Mouse (Mus musculus): ENCODE results near the gene Cavin3.
A peak's percentile ranks its signal among the peaks of the same experiment; 100 is the strongest.
"Not testable (repeated sequence)": the region's sequence is repeated elsewhere in the genome, so short reads cannot be mapped to it uniquely, and the experiment has no call there.

Cavin3 gene

DNA sequence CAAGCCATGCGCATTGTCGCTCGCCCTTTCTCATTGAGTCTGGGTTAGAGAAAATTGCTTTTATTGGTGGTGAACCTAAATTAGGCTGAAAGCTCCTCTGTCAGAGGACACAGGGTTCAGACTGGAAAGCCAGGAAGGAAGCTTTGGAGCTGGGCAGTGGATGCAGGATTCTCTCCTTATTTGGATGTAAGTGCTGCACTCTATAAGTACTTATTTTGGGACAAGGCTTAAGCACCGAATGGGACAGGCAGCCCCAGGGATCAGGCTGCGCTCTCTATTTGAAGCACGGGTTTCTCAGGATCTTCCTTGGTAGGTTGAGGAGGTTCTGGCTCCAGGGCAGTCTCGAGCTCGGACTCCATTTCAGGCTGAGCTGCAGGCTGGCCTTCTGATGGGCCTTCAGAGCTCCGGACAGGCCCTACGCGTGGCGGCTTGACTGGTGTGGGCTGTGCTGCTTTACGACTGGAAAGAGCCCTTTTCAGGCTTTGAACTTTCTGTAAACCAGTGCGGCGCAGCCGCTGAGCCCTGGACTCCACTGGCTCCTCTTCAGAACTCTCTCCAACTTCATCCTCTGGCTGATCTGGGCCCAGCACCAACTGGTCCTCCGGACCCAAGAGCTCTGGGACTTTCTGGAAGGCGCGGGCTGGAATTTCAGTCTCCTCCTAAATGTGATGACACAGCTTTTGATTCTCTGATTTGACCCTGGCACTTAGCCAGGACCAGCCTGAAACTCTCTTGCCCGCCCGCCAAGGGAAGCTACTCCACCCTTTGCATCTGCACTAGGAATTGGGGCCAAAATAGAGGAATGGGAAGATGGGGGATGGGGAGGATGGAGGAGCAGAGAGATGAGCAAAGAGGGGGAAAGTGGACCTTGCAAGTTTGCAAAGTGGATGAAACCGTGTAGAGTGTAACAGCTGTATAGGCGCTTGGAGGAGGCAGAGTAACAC lies 1.3 kb downstream of the Cavin3 start:
- DNase-seq (ENCODE audit: low read depth): no peak

DNA sequence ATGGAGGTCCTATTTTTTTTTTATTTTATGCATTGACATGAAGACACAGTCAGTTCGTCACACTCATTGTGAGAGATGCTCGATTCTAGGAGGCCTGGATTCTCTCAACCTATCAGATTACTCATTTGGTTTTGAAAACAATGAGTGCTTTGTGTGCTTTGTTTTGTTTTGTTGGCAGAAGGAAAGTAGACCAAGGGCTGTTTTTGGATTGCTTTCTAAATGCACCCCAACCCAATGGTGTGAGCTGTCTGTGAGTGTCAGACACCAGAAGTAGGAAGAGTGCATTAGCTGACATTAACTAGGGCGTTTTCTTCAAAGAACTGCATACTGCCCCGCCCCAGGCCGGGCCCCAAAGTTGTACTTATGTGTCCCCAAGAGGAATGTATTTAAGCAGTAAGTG lies 2.0 kb downstream of the Cavin3 start:
- no peak for DNase-seq (ENCODE audit: low read depth)

DNA sequence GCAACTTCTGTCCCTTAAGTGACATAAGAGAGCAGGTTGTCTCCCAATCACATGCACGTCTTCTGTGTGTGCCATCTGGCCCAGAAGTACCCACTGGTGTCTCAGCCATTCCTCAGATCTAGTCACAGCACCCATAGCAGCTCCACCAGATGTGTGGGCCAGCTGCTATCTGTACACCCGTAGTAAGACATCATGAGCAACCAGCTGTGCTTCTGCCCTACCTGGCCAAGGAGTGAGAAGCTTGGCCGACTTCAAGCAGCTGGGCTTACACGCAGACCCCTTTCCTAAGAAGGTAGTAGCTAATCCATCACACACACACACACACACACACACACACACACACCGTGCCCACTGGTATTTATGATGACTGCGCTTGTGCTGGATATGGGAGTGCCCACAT lies 2.9 kb downstream of the Cavin3 start:
- no peak for DNase-seq (ENCODE audit: low read depth)

- DNase-seq (ENCODE audit: low read depth): no peak
These were observed 3.8 kb downstream of the Cavin3 start for GRCm38 (mm10) chr7:105478344-105478743.

GRCm38 (mm10) chr7:105477841-105478240 lies 4.3 kb downstream of the Cavin3 start:
- peak; percentile 57 for DNase-seq (ENCODE audit: low read depth)

DNA sequence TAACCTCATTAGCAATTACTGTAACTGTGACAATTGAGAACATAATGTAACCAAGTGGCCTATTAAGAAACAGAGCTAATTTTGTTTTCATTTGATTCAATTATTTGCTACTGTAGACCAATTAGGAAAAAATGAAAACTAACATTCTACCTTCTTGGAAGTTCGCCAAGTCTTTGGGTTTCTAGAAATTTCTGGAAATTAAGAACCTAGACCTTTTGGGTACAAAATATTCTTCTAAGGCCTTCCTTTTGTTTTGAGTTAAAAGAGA lies 4.7 kb downstream of the Cavin3 start:
- no peak for DNase-seq (ENCODE audit: low read depth)

DNA sequence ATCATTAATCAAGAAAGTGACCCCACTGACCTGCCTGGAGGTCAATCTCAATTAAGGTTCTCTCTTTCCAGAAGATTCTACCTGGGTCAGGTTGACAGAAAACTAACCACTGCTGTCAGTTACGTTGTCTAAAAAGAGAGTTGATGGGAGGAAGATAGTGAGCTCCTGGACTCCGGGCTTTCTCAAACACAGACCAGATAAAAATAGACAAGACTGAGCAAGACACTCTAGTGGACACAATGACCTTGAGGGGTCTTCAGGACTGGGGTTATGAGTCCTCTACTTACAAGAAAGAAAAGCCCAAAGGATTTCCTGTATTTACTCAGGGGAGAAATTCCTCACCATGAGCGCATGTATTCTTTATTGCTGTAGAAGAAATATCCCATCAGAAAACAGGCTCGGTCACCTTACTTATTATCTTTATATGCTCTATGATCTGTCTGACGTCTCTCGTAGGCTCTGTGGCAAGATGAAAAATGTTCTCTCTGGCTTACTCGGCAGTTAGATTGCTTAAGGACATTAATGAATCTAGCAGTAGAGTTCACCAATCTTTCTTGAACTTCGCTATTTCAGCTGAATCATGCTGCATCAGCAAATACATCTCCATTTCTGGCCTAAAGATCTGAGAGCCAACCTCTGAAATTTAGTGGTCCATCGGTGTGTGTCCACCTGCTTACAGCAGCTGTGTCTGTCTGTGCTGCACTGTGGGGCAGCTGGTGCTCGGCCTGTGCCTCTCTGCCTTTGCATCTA lies 5.2 kb downstream of the Cavin3 start:
- peak; percentile 17 for DNase-seq (ENCODE audit: low read depth)

GRCm38 (mm10) chr7:105475396-105475949 lies 6.6 kb downstream of the Cavin3 start:
- peak; percentile 11 for DNase-seq (ENCODE audit: low read depth)

DNA sequence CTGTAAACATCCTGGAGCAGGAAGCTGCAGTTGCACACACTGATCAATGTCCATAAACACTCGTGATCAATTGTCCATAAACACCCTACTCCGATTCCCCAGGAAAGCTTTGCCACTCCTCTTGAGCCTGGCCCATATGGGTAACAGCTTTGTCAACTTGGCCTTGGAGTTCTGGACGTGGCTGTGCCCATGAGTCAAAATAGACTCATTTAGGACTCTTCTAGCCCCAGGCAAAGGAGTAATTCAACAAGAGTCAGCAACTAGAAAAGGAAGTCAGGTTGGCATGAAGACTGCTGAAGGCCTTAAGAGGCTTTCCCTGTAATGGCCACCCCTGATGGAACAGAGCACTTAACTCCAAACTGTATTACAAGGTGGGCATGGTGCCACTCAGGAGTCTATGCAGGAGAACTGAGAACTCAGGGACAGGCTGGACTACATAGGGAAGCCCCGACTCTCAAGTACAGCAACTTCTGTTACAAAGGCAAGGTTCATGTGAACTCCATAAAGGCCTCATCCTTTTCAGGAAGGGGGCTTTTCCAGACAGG lies 7.3 kb downstream of the Cavin3 start:
- DNase-seq (ENCODE audit: low read depth): no peak

DNA sequence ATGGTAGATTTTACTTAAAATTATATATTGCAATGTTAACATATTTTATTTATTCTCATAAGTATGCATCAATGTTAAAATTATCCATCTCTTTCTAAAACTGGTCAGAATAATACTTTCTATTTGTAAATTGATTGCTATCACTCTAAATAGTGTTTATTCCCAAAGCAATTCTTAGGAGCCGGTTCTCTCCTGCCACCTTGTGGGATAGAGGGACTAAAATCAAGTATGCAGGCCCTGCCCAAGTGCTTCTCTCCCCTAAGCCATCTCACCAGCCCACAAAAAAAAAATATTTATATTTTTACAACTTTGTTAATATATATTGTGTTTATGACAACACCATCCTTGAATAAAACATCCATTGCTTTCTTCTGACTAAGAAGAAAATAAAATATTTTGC lies 9.5 kb downstream of the Cavin3 start:
- DNase-seq (ENCODE audit: low read depth): no peak

- DNase-seq (ENCODE audit: low read depth): not testable (repeated sequence)
These were observed 16.6 kb downstream of the Cavin3 start for GRCm38 (mm10) chr7:105465505-105465904.

DNA sequence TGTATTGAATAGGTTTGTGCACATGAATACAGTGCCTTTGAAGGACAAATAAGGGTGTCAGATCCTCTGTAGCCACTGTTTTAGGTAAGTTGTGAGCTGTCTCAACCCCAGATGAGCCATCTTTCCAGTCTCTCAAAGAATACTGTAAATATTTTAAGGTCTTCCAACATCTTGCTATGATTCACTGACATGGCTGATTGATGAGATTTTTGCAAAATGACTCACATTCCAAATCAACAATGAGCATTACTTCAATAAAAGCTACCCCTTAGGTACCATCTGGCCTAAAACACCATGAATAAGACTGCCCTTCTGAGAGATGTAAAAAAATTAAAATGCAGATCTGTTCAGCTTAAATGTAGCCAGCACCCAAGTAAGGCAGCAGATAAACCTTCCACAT lies 23.6 kb downstream of the Cavin3 start:
- DNase-seq (ENCODE audit: low read depth): no peak

- not testable (repeated sequence) for DNase-seq (ENCODE audit: low read depth)
These were observed 28.8 kb downstream of the Cavin3 start for GRCm38 (mm10) chr7:105453345-105453744.

DNA sequence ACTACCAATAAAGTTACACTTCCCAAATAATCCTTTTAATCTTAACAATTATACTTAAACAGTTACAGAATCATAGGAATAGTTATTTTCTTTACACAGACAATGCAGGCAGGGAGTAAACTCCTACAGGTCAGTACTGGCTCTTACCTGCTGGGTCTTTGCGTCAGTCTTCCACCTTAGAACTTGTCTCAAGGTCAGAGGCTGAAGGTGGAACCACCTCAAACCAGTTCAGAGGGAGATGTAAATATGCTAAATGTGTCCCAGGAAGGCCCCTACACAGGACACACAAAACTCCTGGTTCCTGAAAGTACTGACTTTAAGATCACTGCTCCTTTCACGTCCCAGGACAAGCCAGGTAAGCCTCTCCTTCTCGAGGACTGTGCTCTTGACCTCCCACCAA lies 37.0 kb downstream of the Cavin3 start:
- DNase-seq (ENCODE audit: low read depth): no peak

GRCm38 (mm10) chr7:105441426-105441825 lies 40.7 kb downstream of the Cavin3 start:
- no peak for DNase-seq (ENCODE audit: low read depth)

- DNase-seq (ENCODE audit: low read depth): no peak
These were observed 43.9 kb downstream of the Cavin3 start for GRCm38 (mm10) chr7:105437979-105438772.

GRCm38 (mm10) chr7:105434798-105435197 lies 47.3 kb downstream of the Cavin3 start:
- no peak for DNase-seq (ENCODE audit: low read depth)

- DNase-seq (ENCODE audit: low read depth): no peak
These were observed 48.2 kb downstream of the Cavin3 start for GRCm38 (mm10) chr7:105433859-105434258.

- DNase-seq (ENCODE audit: low read depth): no peak
These were observed 50.0 kb downstream of the Cavin3 start for GRCm38 (mm10) chr7:105432058-105432457.

Measured in 416B (cell line).